Mouse (Mus musculus) T-helper 1 cell (primary cell): ENCODE results near the gene Tprgl.

Experiments used
- in situ Hi-C: fragments of 300-600 bp; cut with MboI, MseI; formaldehyde crosslinking; loops from one replicate; pipeline ENCODE4 v1.15.1; 2025; ENCODE audit warnings: high pct_unique_total_duplicates

Gene Tprgl

GRCm38 (mm10) chr4:154160538-154161390 lies at the start of gene Tprgl:
Tprgl (minus strand) TSS chr4:154160666.
- in situ Hi-C loops, result no loop called here

- in situ Hi-C loops, result loop anchor here (5.0 kb wide), 1 partner anchor 43 kb away; no protein-coding TSS in a partner anchor
Observed at GRCm38 (mm10) chr4:154209825-154210224, 49.4 kb upstream of the Tprgl start.

GRCm38 (mm10) chr4:154209054-154209453 lies 48.6 kb upstream of the Tprgl start:
- in situ Hi-C loops, result loop anchor here (5.0 kb wide), 1 partner anchor 42 kb away; no protein-coding TSS in a partner anchor

- in situ Hi-C loops, result loop anchor here (5.0 kb wide), 1 partner anchor 40 kb away; no protein-coding TSS in a partner anchor
Observed at GRCm38 (mm10) chr4:154207261-154207660, 46.8 kb upstream of the Tprgl start.

GRCm38 (mm10) chr4:154205392-154205791 lies 44.9 kb upstream of the Tprgl start:
- in situ Hi-C loops, result loop anchor here (5.0 kb wide), 1 partner anchor 38 kb away; no protein-coding TSS in a partner anchor

GRCm38 (mm10) chr4:154204532-154204931 lies 44.1 kb upstream of the Tprgl start:
- in situ Hi-C loops, result no loop called here

- in situ Hi-C loops, result no loop called here
Observed at GRCm38 (mm10) chr4:154201511-154201910, 41.0 kb upstream of the Tprgl start.

- in situ Hi-C loops, result no loop called here
Observed at GRCm38 (mm10) chr4:154198377-154198961, 38.0 kb upstream of the Tprgl start.

GRCm38 (mm10) chr4:154197961-154198360 lies 37.5 kb upstream of the Tprgl start:
- in situ Hi-C loops, result no loop called here

- in situ Hi-C loops, result no loop called here
Observed at GRCm38 (mm10) chr4:154188948-154189347, 28.5 kb upstream of the Tprgl start.

GRCm38 (mm10) chr4:154186002-154186537 lies 25.6 kb upstream of the Tprgl start:
- in situ Hi-C loops, result no loop called here

GRCm38 (mm10) chr4:154185001-154185400 lies 24.5 kb upstream of the Tprgl start:
- in situ Hi-C loops, result no loop called here

GRCm38 (mm10) chr4:154183566-154183965 lies 23.1 kb upstream of the Tprgl start:
- in situ Hi-C loops, result no loop called here

- in situ Hi-C loops, result no loop called here
Observed at GRCm38 (mm10) chr4:154181001-154181400, 20.5 kb upstream of the Tprgl start.

- in situ Hi-C loops, result no loop called here
Observed at GRCm38 (mm10) chr4:154177257-154177656, 16.8 kb upstream of the Tprgl start.

GRCm38 (mm10) chr4:154171931-154172604 lies 11.6 kb upstream of the Tprgl start:
- in situ Hi-C loops, result no loop called here

GRCm38 (mm10) chr4:154171151-154171930 lies 10.9 kb upstream of the Tprgl start:
- in situ Hi-C loops, result no loop called here

- in situ Hi-C loops, result no loop called here
Observed at GRCm38 (mm10) chr4:154170506-154171150, 10.2 kb upstream of the Tprgl start, which contains the start of gene Megf6. Megf6 (plus strand) TSS chr4:154170730.

- in situ Hi-C loops, result no loop called here
Observed at GRCm38 (mm10) chr4:154170021-154170420, 9.6 kb upstream of the Tprgl start.

- in situ Hi-C loops, result loop anchor here (5.0 kb wide), 1 partner anchor 40 kb away; no protein-coding TSS in a partner anchor
Observed at GRCm38 (mm10) chr4:154167053-154167452, 6.6 kb upstream of the Tprgl start.
